Mouse (Mus musculus): ENCODE measurements around the gene Gstp2.

DNA sequence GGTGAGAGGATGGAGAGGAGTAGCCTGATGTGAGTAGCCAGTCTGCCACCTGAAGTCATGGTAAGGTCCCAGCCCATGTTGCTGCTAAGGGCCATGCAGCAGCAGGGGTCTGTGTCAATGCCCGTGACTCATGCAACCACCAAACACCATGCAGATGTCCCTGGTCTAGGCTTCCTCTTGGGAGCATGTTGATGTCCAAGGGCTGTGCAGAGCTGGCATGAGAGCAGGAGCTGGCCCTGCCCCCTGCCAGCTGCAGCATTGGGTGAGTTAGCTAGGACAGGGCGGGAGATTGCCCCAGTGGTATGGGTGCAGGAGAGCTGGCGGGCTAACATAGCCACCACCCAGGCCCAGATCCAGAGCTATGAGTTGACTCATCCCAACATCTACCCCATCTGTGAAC is 44.6 kb upstream of the Gstp2 start:
- TF ChIP-seq CTCF (IDR thresholded peaks at IDR 0.05; ENCODE audit: insufficient read depth, low read length) (no peak), POLR2A (IDR thresholded peaks at IDR 0.05; ENCODE audit: borderline replicate concordance, extremely low read depth, low read depth, low read length) (no peak)
